Mouse (Mus musculus): ENCODE results near the gene Slc7a7. TPM values are rescaled to one million over a fixed set of nuclear protein-coding genes. Genes with fewer than 3 reads are reported as not detected.

The Slc7a7 gene
- total RNA-seq, 2 experiments from 2014 or later: 1.7 to 2.8 TPM

DNA sequence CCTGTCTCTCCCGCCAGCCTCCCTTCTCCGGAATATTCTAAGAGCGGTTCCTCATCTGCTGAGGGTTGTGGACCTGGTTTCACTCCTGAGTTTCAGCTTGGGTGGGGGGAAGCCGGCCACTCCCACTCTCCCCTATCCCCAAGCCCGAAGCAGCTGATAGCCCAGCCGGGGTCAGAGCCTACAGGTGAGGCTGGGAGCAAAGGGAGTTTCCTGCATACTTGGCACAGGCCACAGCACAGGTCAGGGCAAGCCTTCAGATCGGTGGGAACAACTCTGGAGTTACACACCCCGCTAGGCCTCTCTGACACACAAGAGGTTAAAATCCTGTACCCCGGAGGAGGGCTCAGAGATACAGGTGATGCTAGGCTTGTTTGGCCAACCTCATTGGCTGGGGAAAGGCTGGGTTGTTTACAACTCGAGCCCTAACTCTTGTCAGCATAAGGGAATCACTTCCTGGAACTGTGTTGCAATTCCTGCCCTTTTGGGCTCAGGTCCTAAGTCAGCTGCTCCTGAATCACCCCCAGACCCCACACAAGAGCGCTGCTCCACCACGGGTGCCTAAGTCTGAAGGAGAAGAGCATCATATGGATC, 16.5 kb upstream of the Slc7a7 start:
- intact Hi-C loops (cut with DNase I): loop anchor here (5.0 kb wide), 1 partner anchor 58 kb away; no protein-coding TSS in a partner anchor
- DNase-seq (ENCODE audit: low spot score in 2 of 2): no peak

DNA sequence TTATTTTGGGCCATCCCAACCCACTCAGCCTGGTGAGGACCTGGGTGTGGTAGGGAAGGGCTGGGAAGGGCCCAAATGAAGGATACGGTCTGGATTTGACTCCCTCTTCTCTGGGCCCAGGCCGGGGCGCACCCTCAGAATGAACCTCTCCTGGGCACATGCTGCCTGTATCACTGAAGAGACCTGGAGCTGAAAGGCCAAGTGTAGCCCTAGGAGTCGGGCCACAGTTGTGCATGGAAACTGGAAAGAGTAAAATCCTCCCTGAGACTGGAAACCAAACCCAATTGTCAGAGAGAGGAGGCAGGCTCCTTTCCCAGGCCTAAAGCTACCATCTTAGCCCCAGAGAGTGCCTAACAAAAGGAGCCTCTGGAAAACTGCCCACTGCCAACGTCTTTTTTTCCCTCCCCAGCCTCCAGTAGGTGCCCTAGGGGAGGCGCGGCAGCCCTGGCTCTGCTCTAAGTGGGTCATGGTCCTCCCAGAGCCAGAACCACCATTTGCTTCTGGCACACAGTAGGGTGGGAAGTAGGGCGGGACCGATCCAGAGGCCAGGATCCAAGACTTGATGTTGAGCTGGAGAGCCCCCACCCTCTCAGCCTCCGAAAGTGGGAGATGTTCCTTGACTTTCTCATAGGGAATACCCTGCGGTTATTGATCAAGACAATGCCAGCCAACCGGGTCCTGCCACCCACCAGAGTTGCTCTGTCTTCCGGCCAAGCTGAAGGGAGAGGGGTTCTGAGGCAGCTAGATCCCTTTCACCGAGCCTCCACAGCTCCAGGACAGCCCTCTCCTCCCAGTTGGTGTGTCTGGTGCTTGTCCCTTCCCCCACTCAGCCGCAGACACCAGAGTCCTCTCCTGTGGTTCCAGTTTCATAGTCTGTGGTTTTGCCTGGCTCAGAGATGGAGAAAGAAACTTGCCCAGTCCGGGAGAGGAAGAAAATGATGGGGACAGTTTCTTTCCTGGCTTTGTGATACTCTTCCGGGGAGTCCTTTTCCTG, 15.6 kb upstream of the Slc7a7 start:
- DNase-seq (ENCODE audit: low spot score in 2 of 2): peak; percentile 10 to 40
- intact Hi-C loops (cut with DNase I): loop anchor here (5.0 kb wide), 1 partner anchor 59 kb away; no protein-coding TSS in a partner anchor

DNA sequence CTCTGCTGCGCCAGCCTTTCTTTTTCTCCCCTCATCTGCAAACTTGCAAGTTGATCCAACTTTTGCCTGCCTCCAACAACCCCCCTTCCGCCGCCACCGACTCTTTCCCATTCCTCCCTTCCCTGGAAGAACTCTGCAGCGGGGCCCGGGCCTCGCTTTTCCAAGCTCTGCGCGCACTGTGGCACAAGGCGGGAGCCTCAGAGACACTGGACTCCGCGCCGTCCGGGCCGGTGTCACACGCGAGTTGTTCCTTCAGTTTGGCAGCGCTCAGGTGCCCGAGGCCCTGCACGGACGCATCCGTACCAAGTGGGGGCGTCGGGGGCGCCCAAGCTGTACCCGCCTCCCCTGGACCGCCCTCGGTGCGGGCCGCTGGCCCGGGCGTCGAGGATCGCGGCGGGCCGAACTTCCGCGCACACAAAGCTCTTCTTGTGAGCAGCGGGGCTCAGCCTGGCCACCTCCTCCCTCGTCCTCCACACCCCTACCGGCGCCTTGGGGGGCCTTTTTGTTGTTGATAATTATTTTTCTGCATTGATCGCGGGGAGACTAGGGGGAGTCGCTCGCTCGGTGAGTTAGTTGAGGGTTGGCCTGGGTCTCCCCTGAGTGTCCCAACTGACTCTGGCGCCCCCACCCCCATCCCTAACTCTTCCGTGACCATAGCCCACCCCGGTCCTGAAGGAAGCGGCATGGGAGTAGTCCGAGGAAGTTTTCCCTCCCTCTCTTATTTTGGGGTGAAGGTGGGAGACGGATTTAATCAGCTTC, 14.7 kb upstream of the Slc7a7 start:
- intact Hi-C loops (cut with DNase I): loop anchor here (5.0 kb wide), 1 partner anchor 60 kb away; no protein-coding TSS in a partner anchor

DNA sequence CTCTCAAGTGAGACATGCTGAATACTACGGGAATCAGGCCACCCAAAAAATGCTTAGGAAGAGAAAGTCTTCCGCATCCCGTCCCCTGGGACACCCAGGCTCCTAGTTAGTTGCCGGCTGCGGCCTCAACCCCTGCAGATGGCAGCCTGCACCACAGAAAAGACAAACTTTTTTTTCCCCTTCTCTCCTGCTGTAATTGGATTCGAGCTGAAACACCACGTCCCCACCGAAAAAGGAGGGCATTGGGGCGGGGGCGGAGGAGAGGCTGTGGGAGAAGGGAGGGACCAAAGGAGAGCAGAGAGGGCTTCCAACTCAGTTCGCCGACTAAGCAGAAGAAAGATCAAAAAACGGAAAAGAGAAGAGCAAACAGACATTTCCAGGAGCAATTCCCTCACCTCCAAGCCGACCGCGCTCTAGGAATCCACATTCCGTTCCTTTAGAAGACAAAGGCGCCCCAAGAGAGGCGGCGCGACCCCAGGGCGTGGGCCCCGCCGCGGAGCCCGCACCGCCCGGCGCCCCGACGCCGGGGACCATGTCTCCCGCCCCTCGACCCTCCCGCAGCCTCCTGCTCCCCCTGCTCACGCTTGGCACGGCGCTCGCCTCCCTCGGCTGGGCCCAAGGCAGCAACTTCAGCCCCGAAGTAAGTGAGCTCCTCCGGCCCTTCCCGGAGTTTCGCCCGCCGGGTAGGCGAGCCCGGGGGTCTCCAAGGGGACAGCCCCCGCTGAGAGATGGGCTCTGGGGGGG, 13.9 kb upstream of the Slc7a7 start, which contains the start of gene Mmp14:
TSS of gene Mmp14 (plus strand) at position 279 of the 744 bp plus-strand sequence.
- peak; percentile 21 to 51 for DNase-seq (ENCODE audit: low spot score in 2 of 2)
- intact Hi-C loops (cut with DNase I): loop anchor here (5.0 kb wide), 1 partner anchor 61 kb away; no protein-coding TSS in a partner anchor

More for the DNA sequence above, 14.7 kb upstream of the Slc7a7 start:
- DNase-seq (ENCODE audit: low spot score in 2 of 2): no peak

DNA sequence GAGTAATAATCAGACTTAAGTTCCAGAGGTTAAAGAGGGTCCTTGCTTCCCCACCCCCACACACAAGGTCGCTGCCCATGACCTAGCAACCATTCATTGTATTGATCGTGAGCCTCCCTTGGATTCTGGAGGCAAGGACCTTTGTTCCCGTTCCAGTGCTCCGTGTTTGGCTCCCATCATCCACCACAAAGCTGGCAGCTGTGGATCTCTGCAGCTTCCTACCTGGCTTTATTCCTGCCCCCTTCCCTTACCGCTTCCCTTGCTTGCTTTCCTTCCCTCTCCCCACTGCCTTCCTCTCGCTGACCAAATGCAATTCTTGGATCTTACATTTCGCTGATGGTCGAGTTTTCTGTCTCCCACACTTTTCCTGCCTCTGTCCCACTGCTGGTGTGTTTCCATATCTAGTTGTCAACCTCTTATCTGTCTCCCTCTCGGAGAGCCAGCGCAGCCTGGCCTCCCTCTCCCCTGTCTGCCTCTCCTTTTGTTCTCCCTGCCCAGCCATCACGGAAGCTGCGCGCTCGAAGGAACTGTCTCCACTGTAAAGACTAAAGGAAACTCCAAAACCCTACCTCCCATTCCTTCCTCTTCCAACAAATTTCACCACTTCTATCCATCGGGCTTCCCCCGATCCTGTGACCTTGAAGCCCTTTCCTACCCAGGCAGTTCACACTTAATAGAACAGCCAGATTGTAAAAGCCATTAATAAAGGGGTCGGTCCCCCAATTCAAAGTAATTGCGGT, 13.0 kb upstream of the Slc7a7 start:
- no peak for DNase-seq (ENCODE audit: low spot score in 2 of 2)
- intact Hi-C loops (cut with DNase I): loop anchor here (5.0 kb wide), 1 partner anchor 62 kb away; no protein-coding TSS in a partner anchor

DNA sequence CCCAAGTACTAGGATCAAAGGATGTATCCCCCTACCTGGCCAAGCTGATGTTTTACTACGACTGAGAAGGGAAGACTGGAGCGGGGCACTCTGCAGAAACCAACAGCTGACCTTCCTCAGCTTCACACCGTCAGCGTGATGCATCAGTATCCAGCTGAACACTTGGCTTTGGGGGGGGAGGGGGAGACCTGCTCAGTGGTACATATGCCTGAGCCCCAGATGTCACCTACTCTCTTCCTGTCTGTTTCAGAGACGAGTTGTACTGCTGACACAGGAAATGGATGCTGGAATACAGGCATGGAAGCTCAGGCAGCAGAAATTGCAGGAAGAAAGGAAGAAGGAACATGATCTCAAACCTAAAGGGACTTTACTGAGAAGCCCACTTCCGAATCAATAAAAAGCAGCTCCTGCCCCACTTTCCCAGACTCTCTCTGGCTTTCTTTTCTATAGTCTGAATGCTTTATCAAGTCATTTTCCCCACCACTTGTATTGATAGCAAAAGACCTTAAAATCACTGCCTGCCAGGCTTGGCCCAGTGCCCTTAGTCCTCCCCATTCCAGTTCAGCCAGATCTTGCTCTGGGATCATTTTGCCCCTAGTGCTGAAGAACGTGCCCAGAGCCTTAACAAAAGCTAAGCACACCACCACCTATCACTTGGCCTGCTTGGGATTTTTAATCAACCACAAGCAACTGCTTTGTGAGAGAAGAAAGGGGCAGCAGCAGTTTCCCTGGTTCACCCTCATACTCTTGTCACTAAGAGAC, 11.9 kb upstream of the Slc7a7 start:
- intact Hi-C loops (cut with DNase I): loop anchor here (5.0 kb wide), 3 partner anchors 63 to 202 kb away; partner anchors contain the start of genes Abhd4 and Dad1

DNA sequence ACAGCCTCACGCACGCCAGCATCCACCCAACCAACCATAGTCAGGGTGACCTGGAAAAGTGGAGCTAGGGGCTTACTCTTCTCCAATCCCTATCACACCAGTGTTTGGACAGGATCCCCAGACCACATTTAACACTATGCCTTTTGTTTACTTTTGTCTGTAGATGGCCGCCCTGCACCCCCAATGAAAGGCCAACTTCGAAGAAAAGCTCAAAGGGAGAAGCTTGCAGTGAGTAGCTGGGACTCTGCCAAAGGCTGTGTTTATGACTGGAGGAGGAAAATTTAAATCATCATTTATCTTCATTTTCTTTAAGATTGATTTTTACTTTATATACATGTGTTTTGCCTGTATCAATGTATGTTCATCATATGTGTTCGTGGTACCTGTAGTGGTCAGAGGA, 10.8 kb upstream of the Slc7a7 start:
- DNase-seq (ENCODE audit: low spot score in 2 of 2): no peak
- intact Hi-C loops (cut with DNase I): loop anchor here (5.0 kb wide), 2 partner anchors 176 to 201 kb away; partner anchors contain the start of genes Abhd4 and Dad1

More for the DNA sequence above, 11.9 kb upstream of the Slc7a7 start:
- DNase-seq (ENCODE audit: low spot score in 2 of 2): no peak

DNA sequence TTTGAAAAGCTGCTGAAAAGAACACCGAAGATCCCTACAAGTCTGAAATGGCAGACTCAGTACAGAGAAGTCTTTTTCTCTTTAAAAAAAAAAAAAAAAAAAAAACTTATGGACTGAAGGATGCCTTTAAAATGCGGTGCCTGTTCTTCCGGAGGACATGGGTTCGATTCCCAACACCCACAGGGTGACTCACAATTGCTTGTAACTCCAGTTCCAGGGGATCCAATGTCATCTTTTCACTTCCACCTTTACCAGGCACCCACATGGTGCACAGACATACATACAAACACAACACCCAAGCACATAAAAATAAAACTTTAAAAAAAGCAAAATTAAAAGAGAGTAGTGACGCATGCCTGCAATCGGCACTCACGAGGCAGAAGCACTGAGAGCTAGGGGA, 10.1 kb upstream of the Slc7a7 start:
- DNase-seq (ENCODE audit: low spot score in 2 of 2): no peak
- intact Hi-C loops (cut with DNase I): loop anchor here (2.0 to 5.0 kb wide), 3 partner anchors 21 to 200 kb away; partner anchors contain the start of genes Abhd4 and Dad1

DNA sequence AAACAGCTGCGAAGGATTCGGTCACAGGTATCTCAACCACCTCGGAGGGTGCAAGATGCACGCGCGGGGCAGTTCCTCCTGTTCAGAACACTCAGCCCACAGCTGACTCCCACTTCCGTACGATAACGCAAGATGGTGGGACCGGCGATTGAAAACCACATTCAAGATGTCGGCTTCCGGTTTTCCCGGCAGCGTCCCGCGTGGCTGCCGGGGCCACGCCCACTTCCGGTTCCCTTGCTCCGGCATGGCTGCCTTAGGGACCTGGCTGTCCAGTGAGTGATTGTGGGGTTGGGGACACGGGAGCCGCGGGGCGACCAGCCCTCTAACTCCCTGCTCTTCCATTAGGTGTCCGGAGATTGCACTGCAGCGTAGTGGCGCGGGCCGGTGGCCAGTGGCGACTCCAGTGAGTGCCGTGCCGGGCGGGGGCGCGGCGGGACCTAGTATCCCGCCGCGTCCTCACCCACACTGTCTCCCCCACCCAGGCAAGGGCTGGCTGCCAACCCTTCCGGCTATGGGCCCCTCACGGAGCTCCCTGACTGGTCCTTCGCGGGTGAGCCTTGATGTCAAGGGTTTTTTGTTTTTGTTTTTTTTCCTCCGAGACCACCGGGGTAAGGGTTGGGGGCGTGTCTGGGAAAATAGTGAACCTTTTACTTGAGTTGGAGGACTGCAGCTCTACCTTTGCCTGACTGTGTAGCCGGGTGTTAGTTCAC, 9.3 kb upstream of the Slc7a7 start, which contains the start of gene Mrpl52:
TSS of gene Mrpl52 (plus strand) at position 221 of the 710 bp plus-strand sequence.
- intact Hi-C loops (cut with DNase I): loop anchor here (2.0 to 5.0 kb wide), 3 partner anchors 22 to 200 kb away; partner anchors contain the start of genes Abhd4 and Dad1
- DNase-seq (ENCODE audit: low spot score in 2 of 2): peak; percentile 94

DNA sequence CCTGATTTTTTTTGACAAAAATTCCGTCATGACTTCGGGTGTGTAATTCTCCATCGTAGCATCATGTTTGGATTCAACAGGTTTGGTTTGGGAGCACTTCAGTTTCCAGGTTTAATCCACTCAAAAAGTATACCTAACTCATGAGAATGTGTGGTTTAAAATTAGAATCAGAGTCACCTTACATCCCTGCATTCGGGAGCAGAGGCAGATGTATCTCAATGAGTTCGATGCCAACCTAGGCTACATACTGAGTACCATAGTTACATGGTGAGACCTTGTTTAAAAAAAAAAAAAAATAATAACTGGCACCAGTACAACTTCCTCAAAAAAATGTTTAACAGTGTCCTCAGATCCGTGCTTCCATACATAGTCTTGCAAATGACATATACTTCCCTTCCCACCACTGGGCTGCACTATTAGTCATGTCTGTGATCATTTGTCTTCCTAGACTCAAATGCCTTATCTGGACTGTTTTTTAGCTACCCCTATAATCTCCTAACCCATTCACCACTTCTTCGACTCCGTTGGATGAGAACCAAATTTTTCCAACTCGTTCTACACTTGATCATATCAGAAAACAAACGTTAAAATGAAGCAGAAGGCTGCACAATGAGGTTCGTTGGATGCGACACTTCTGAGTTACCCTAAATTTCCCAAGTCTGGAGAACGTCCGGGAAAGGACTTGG, 8.6 kb upstream of the Slc7a7 start:
- intact Hi-C loops (cut with DNase I): loop anchor here (2.0 to 5.0 kb wide), 3 partner anchors 23 to 199 kb away; partner anchors contain the start of genes Abhd4 and Dad1
- no peak for DNase-seq (ENCODE audit: low spot score in 2 of 2)

DNA sequence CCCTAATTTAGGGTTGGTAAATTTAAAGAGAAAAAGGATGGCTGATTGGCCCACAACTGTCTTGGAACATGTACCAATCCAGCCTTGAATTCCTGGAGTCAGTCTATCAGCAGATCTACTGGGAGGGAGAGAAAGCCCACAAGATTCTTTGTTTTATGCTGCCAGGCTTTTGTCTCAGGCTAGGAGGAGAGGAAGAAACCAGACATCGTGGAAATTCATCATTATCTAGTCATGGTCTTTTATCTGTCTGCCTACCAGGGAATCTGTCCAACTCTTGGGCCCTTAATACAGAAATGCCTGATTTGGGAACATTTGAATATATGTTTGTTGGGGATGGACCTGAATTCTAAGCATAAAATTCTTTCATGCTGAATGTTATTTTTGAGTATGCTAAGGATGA, 8.0 kb upstream of the Slc7a7 start:
- intact Hi-C loops (cut with DNase I): loop anchor here (5.0 kb wide), 2 partner anchors 173 to 198 kb away; partner anchors contain the start of genes Abhd4 and Dad1
- no peak for DNase-seq (ENCODE audit: low spot score in 2 of 2)

DNA sequence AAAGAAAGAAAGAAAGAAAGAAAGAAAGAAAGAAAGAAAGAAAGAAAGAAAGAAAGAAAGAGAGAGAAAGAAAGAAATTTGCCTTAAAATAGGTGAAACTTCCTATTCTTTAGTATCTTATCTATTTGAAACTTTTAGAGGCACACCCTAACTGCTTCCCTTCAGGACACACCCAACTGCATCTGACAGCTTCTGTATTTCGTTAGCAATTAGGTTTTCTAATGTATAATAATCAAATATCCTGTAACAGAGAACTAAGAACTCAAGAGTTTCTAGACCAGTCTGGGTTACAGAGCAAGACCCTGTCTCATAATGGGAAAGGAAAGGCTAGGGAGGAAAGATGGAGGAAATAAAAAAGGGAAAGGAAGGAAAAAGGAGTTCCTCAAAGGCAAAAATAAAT, 7.1 kb upstream of the Slc7a7 start:
- no peak for DNase-seq (ENCODE audit: low spot score in 2 of 2)
- intact Hi-C loops (cut with DNase I): loop anchor here (5.0 kb wide), 2 partner anchors 172 to 197 kb away; partner anchors contain the start of genes Abhd4 and Dad1

DNA sequence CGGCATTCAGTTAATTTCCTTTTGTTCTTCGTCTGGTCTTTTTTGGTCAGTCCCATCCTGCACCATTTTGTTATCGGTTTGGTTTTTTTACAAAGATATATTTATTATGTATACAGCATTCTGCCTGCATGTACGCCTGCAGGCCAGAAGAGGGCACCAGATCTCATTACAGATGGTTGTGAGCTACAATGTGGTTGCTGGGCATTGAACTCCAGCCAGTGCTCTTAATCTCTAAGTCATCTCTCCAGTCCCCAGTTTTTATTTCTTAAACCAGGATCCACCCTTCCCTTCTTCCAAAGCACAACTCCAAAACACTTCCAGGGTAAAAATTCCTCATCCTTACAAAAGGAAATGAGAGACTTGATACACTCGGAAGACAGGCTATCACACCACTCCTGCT, 5.8 kb upstream of the Slc7a7 start:
- DNase-seq (ENCODE audit: low spot score in 2 of 2): no peak
- intact Hi-C loops (cut with DNase I): no loop called here

DNA sequence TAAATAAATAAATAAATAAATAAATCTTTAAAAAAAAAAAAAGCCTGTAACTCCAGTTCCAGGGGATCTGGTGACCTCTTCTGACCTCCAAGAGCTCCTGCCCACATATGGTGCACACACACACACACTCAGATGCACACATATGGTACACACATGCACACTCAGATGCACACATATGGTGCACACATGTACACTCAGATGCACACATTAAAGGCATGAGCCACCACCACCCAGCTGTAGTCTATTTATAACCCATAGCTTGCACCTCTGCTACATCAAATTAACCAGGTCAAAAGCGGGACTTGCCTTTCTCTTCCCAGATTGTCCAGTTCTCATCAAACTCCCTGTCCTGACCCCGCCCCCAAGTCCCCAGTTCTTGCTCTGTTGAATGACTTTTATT, 3.4 kb upstream of the Slc7a7 start:
- intact Hi-C loops (cut with DNase I): no loop called here
- DNase-seq (ENCODE audit: low spot score in 2 of 2): no peak

DNA sequence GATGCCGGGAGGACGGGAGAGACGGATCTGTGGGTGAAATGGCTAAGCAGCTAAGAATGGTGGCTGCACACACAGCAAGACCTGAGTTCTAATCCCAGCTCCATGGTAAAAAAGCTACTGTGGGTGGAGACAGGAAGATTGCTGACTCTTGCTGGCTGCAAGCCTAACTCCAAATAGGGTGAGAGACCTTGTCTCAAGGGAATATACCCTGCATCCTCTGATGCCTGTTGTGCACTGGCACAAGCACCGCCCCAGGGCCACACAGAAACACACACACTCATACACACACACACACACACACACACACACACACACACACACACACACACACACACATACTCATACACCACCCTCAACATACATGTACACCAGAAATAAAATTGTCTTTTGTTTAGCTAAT, 750 bp downstream of the Slc7a7 start:
- intact Hi-C loops (cut with DNase I): no loop called here
- no peak for DNase-seq (ENCODE audit: low spot score in 2 of 2)

Measured in left cerebral cortex, postnatal 25 days (tissue).